ENCODE assay signal across 9 mouse cellular contexts in genomic region chr13:112509465-112509864, GRCm38 (mm10). TPM values are rescaled to one million over a fixed set of nuclear protein-coding genes. Genes with fewer than 3 reads are reported as not detected.
A peak's percentile ranks its signal among the peaks of the same experiment; 100 is the strongest.
DNase-seq lines count a peak whose midpoint lies in the region; ATAC-seq and TF ChIP-seq lines count a peak whose summit lies in the region.
"Had no signal": no experiment of that assay in that cellular context is flagged by ENCODE, and none has a peak within 500 bp of the region (broad histone marks: within the 10 kb centered on the region; RNA-seq: fewer than 3 reads in every experiment).

No protein-coding gene starts in this region.

- no peak for TF ChIP-seq EP300 in liver, embryonic 14.5 days (IDR thresholded peaks at IDR 0.05; ENCODE audit: low read depth)

- no peaks in the 10 kb centered on the region for H3K79me3 ChIP-seq in C2C12 (ENCODE audit: low read depth)

- DNase-seq in R1 (ENCODE audit: low read depth, low spot score), result peak; percentile 79
- peak; percentile 33 to 56 for DNase-seq in cerebellum, postnatal 4 days (ENCODE audit: low spot score in 2 of 2)
- DNase-seq in heart, adult 9 months (ENCODE audit: low spot score in 2 of 2), result peak; percentile 39 to 54
- DNase-seq in kidney, postnatal 0 days (ENCODE audit: low spot score), result peak; percentile 88
- DNase-seq in liver, embryonic 14.5 days (ENCODE audit: low read depth in 3 of 3, low spot score in 3 of 3), result peak; percentile 22 to 30 (median 26)
- peak; percentile 70 for DNase-seq in thymus, postnatal 25 days

- no peak overlapping the region for H3K4me3 ChIP-seq in C2C12 (ENCODE audit: insufficient read depth, poor library complexity, severe bottlenecking)
- no peak overlapping the region for H3K4me3 ChIP-seq in kidney, postnatal 0 days (replicated peaks; ENCODE audit: low read depth, low read length)
- no peak overlapping the region for H3K4me3 ChIP-seq in liver, embryonic 14.5 days (ENCODE audit: insufficient read depth in 1 of 2, low read depth in 2 of 2, low read length in 2 of 2)
- no peak overlapping the region for H3K4me3 ChIP-seq in neural tube, embryonic 12.5 days
- H3K4me3 ChIP-seq: heart, embryonic 15.5 days had no signal

- ATAC-seq in kidney, postnatal 0 days (replicated peaks; ENCODE audit: low FRiP score, low read depth), result peak; percentile 49; the same call in 1 of the 2 replicates
- no peak for ATAC-seq in liver, embryonic 14.5 days (ENCODE audit: insufficient read depth)
- ATAC-seq in neural tube, embryonic 12.5 days (ENCODE audit: low FRiP score, low read depth), result peak; percentile 78

- no peaks in the 10 kb centered on the region for H3K79me2 ChIP-seq in C2C12 (ENCODE audit: control insufficient read depth, insufficient read depth)

- no peak overlapping the region for H3K4me2 ChIP-seq in kidney, postnatal 0 days (ENCODE audit: low read length)
- no peak overlapping the region for H3K4me2 ChIP-seq in liver, embryonic 14.5 days (ENCODE audit: low read depth)
- no peak overlapping the region for H3K4me2 ChIP-seq in neural tube, embryonic 12.5 days (replicated peaks)
- H3K4me2 ChIP-seq: heart, embryonic 15.5 days had no signal

- H3ac ChIP-seq in C2C12 (ENCODE audit: control insufficient read depth, insufficient read length, low read depth), result no peak overlapping the region

- H3K27me3 ChIP-seq in C2C12 (ENCODE audit: control insufficient read depth, insufficient read depth, insufficient read length), result no peaks in the 10 kb centered on the region
- H3K27me3 ChIP-seq in kidney, postnatal 0 days (ENCODE audit: insufficient read depth, low read length), result no peaks in the 10 kb centered on the region
- no peaks in the 10 kb centered on the region for H3K27me3 ChIP-seq in liver, embryonic 14.5 days (ENCODE audit: control insufficient read depth, insufficient read depth, low read length)
- H3K27me3 ChIP-seq in neural tube, embryonic 12.5 days (replicated peaks), result no peaks in the 10 kb centered on the region
- H3K27me3 ChIP-seq: heart, embryonic 15.5 days had no signal

- 19% methylated on average over 4 of the region's 4 CpGs for WGBS in kidney, postnatal 0 days
- whole genome bisulfite sequencing in liver, embryonic 14.5 days (ENCODE audit: insufficient replicate concordance), result 15% methylated on average over 4 of the region's 4 CpGs
- WGBS in neural tube, embryonic 12.5 days, result 29% methylated on average over 4 of the region's 4 CpGs

- peak; percentile 87 for TF ChIP-seq CTCF in C2C12 (IDR thresholded peaks at IDR 0.05; ENCODE audit: control insufficient read depth, insufficient read depth, insufficient read length)
- peak; percentile 96 for TF ChIP-seq CTCF in kidney, postnatal 0 days (IDR thresholded peaks at IDR 0.05; ENCODE audit: low read depth)
- TF ChIP-seq CTCF in liver, embryonic 14.5 days (IDR thresholded peaks at IDR 0.05; ENCODE audit: low read depth), result peak; percentile 90

- no peaks in the 10 kb centered on the region for H3K9me3 ChIP-seq in kidney, postnatal 0 days (replicated peaks; ENCODE audit: low read length)
- no peaks in the 10 kb centered on the region for H3K9me3 ChIP-seq in liver, embryonic 14.5 days (ENCODE audit: control insufficient read depth, low read length)
- no peaks in the 10 kb centered on the region for H3K9me3 ChIP-seq in neural tube, embryonic 12.5 days
- H3K9me3 ChIP-seq: heart, embryonic 15.5 days had no signal

- no peak overlapping the region for H3K27ac ChIP-seq in kidney, postnatal 0 days
- H3K27ac ChIP-seq in liver, embryonic 14.5 days, result no peak overlapping the region
- no peak overlapping the region for H3K27ac ChIP-seq in neural tube, embryonic 12.5 days
- H3K27ac ChIP-seq: heart, embryonic 15.5 days had no signal

- no peak overlapping the region for H3K9ac ChIP-seq in kidney, postnatal 0 days (ENCODE audit: low read depth, low read length)
- H3K9ac ChIP-seq in liver, embryonic 14.5 days (replicated peaks), result no peak overlapping the region
- no peak overlapping the region for H3K9ac ChIP-seq in neural tube, embryonic 12.5 days
- H3K9ac ChIP-seq: heart, embryonic 15.5 days had no signal

- no peaks in the 10 kb centered on the region for H3K4me1 ChIP-seq in kidney, postnatal 0 days (replicated peaks; ENCODE audit: insufficient read depth, low read length)
- no peaks in the 10 kb centered on the region for H3K4me1 ChIP-seq in liver, embryonic 14.5 days (replicated peaks; ENCODE audit: control insufficient read depth in 2 of 2, insufficient read depth in 2 of 2, low read length in 1 of 2)
- no peaks in the 10 kb centered on the region for H3K4me1 ChIP-seq in neural tube, embryonic 12.5 days

- peaks cover 19% of the 10 kb centered on the region for H3K36me3 ChIP-seq in C2C12 (ENCODE audit: control insufficient read depth, insufficient read depth)
- peaks cover 13% of the 10 kb centered on the region for H3K36me3 ChIP-seq in kidney, postnatal 0 days (ENCODE audit: insufficient read depth, low read length)
- H3K36me3 ChIP-seq in liver, embryonic 14.5 days (replicated peaks; ENCODE audit: control insufficient read depth, insufficient read depth, low read depth), result no peaks in the 10 kb centered on the region
- peaks cover 17% of the 10 kb centered on the region for H3K36me3 ChIP-seq in neural tube, embryonic 12.5 days

TF ChIP-seq in C2C12, 6 proteins besides CTCF, POLR2A, EP300 and RAD21:
- no peak for TF ChIP-seq USF1 (IDR thresholded peaks at IDR 0.05; ENCODE audit: low read depth)
- no peak for TF ChIP-seq CEBPB (IDR thresholded peaks at IDR 0.05; ENCODE audit: low read depth)
- TF ChIP-seq MYOD1 (IDR thresholded peaks at IDR 0.05; ENCODE audit: control insufficient read depth, insufficient read length, low read depth), result no peak
- no peak for TF ChIP-seq MYOG (IDR thresholded peaks at IDR 0.05; ENCODE audit: control insufficient read depth, extremely low read depth, insufficient read length)
- no peak for TF ChIP-seq FOSL1 (IDR thresholded peaks at IDR 0.05; ENCODE audit: insufficient read depth, low read length, poor library complexity, severe bottlenecking)
- no peak for TF ChIP-seq MAX (IDR thresholded peaks at IDR 0.05)

RNA-seq across cellular contexts. Expression of gene Il6st, which starts 45.6 kb away (rescaled TPM):
- polyA plus RNA-seq in C2C12 (2012; fragmentation: generic; extraction: Trizol), result 17.3 TPM
- 24.0 and 26.0 TPM in 2 replicates for polyA plus RNA-seq in kidney, postnatal 0 days (2015; fragmentation: Nextera tagmentation; extraction: Ambion mirVana)
- polyA plus RNA-seq in liver, embryonic 14.5 days (2012; rRNA removed), result 1.7 and 2.4 TPM in 2 replicates
- 3.7 and 4.2 TPM in 2 replicates for polyA plus RNA-seq in liver, embryonic 14.5 days (2014; fragmentation: Nextera tagmentation; extraction: Ambion mirVana)
- 33.6 and 36.4 TPM in 2 replicates for polyA plus RNA-seq in neural tube, embryonic 12.5 days (2016; fragmentation: Nextera tagmentation; extraction: Ambion mirVana)

Comparison
In these comparisons a context has a peak if more than half of its experiments do, and no peak if none do; other contexts are left out.
1. DNase-seq: peak in every context shown above with its lines; median percentile 88 in kidney, postnatal 0 days; 79 in R1; 70 in thymus, postnatal 25 days; 46 in heart, adult 9 months; 44 in cerebellum, postnatal 4 days; 26 in liver, embryonic 14.5 days.